Mouse (Mus musculus): ENCODE measurements at regions not wholly inside any gene's neighbourhood (a gene's known extent, or its start where the extent isn't known, plus 50 kb on each side); places are given as distances from the start of the nearest gene placed in this dataset.

DNA sequence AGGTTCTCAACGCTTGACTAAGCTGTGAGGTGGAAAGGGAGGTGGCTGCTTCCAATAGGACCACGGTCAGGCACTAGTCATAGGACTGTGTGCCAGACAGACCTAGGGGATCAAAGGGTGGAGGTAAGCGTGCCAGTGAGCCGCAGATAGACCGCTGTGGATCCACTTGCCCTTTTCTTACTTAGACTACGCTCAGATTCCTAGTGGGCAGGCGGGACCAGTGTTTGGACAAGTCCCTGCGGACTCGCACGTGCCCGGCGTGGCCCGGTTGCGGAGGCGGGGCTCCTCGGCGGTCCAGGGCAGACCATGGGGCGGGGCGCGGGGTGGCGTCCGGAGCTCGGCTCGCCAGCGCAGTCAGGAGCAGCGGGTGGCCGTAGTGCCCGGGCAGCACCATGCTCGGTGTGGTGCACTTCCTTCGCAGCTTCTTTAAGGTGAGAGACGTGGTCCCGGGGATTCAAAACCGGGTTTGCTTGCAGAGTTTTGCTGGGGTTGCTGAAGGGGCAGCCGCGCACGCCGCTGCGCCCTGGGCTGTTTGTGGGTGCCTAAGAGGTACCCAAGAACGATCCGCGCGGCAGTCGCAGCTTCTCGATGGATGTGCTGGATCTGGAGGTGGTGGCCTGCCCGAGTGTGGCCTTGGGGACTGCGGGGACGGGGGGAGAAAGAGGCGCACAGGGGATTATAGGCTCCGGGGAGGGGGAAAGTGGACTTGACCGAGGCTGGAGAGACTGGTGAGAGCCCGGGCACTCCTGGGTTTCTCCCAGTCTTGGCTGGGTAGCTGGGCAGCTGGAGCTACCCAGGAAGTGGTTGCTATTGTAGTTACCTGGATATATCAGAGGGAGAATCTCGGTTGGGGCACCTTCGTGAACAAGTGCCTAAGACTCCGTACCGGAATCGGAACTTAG lies 98.6 kb downstream of the Amer3 start:
- H3K9me3 ChIP-seq (ENCODE audit: control insufficient read depth, low read length): no peaks in the 10 kb centered on the region
- H3K4me3 ChIP-seq (ENCODE audit: low read length): peak overlapping the region; percentile 46
- no peak overlapping the region for H3K27ac ChIP-seq (ENCODE audit: low read length)
- peaks cover 29% of the 10 kb centered on the region for H3K27me3 ChIP-seq (ENCODE audit: control insufficient read depth, insufficient read depth, low read depth, low read length)
- peak overlapping the region; percentile 49 for H3K9ac ChIP-seq (ENCODE audit: low read length)
- H3K4me1 ChIP-seq (replicated peaks; ENCODE audit: control insufficient read depth, insufficient read depth, low read length): peaks cover 7% of the 10 kb centered on the region
- peak overlapping the region; percentile 84 for H3K4me2 ChIP-seq (ENCODE audit: low read depth, low read length)
- peak; percentile 91 for ATAC-seq (ENCODE audit: low read depth)
- under 1% methylated on average over 56 of the region's 56 CpGs for WGBS
- no peaks in the 10 kb centered on the region for H3K36me3 ChIP-seq (ENCODE audit: control insufficient read depth, insufficient read depth, low read length)

DNA sequence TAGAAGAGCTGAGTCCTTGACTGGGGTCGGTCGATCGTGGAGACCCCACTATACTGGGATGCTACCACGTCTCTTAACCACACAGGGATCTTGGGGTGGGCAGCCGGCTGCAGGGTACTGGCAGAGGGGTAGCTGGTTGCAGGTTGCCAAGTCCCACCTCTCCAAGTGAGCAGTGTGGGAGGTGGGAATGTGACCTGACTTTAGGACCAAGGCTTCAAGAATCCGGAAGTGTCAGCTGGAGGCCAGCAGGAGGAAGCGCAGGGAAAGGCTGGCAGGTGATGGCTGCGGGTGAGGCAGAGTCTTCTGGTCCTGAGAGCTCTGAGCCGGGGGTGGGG lies 99.2 kb downstream of the Amer3 start:
- no peaks in the 10 kb centered on the region for H3K36me3 ChIP-seq (ENCODE audit: control insufficient read depth, insufficient read depth, low read length)
- no peak for ATAC-seq (ENCODE audit: low read depth)
- peak overlapping the region; percentile 46 for H3K4me3 ChIP-seq (ENCODE audit: low read length)

DNA sequence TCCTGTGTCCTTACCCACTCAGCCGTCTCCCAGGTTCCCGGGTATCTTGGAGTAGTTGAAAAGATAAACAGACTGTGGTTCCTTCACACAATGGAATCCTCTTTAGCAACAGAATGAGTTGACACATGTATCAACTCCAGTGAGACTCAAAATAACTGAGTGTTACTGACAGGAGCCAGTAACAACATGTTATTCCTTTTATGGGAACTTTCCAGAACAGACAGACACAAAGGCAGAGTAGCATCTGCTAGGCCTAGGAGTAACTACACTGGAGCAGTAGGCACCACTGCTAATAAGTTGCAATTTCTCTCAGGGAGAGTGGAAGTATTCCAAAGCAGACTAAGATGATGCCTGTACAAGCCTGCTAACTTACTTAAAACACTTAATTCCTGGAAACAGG lies 107.1 kb downstream of the Amer3 start:
- no peak for ATAC-seq (ENCODE audit: low read depth)
- H3K4me3 ChIP-seq (ENCODE audit: low read length): no peak overlapping the region
- 15% methylated on average over 2 of the region's 2 CpGs for WGBS
- no peaks in the 10 kb centered on the region for H3K4me1 ChIP-seq (replicated peaks; ENCODE audit: control insufficient read depth, insufficient read depth, low read length)
- H3K4me2 ChIP-seq (ENCODE audit: low read depth, low read length): no peak overlapping the region
- H3K9me3 ChIP-seq (ENCODE audit: control insufficient read depth, low read length): no peaks in the 10 kb centered on the region
- H3K27ac ChIP-seq (ENCODE audit: low read length): no peak overlapping the region
- no peak overlapping the region for H3K9ac ChIP-seq (ENCODE audit: low read length)
- H3K27me3 ChIP-seq (ENCODE audit: control insufficient read depth, insufficient read depth, low read depth, low read length): no peaks in the 10 kb centered on the region
- no peaks in the 10 kb centered on the region for H3K36me3 ChIP-seq (ENCODE audit: control insufficient read depth, insufficient read depth, low read length)

More for the DNA sequence above, 99.2 kb downstream of the Amer3 start:
- Histone ChIP-seq H3K9me3 (ENCODE audit: control insufficient read depth, low read length) (no peaks in the 10 kb centered on the region), H3K4me1 (replicated peaks; ENCODE audit: control insufficient read depth, insufficient read depth, low read length) (peaks cover 7% of the 10 kb centered on the region), H3K27ac (ENCODE audit: low read length) (no peak overlapping the region), H3K4me2 (ENCODE audit: low read depth, low read length) (peak overlapping the region; percentile 84), H3K27me3 (ENCODE audit: control insufficient read depth, insufficient read depth, low read depth, low read length) (peaks cover 29% of the 10 kb centered on the region), H3K9ac (ENCODE audit: low read length) (no peak overlapping the region)
- WGBS: under 1% methylated on average over 9 of the region's 9 CpGs

DNA sequence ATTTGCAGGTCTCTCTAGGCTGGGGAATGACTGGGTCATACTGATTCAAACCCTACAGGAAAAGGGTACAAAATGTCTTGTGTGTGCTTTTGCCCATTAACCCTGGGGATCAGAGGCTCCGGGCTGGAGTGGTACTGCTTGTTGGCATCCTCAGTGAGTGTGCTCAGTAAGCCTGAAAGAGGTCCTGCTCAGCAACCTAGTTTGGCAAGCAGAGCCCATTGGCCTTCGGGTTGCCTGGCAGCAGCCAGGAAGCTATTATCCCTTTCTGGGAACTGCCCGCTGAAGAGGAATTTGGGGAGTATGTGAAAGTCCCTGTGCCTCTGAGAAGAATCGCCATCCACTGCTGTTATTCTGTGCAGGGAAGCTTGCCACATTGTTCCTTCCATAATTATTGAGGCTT lies 117.1 kb downstream of the Amer3 start:
- no peak for ATAC-seq (ENCODE audit: low read depth)
- no peaks in the 10 kb centered on the region for H3K36me3 ChIP-seq (ENCODE audit: control insufficient read depth, insufficient read depth, low read length)
- H3K9me3 ChIP-seq (ENCODE audit: control insufficient read depth, low read length): no peaks in the 10 kb centered on the region
- WGBS: 70% methylated on average over 4 of the region's 4 CpGs
- H3K4me1 ChIP-seq (replicated peaks; ENCODE audit: control insufficient read depth, insufficient read depth, low read length): no peaks in the 10 kb centered on the region
- no peaks in the 10 kb centered on the region for H3K27me3 ChIP-seq (ENCODE audit: control insufficient read depth, insufficient read depth, low read depth, low read length)
- H3K27ac ChIP-seq (ENCODE audit: low read length): no peak overlapping the region
- H3K9ac ChIP-seq (ENCODE audit: low read length): no peak overlapping the region
- H3K4me3 ChIP-seq (ENCODE audit: low read length): no peak overlapping the region
- H3K4me2 ChIP-seq (ENCODE audit: low read depth, low read length): no peak overlapping the region

DNA sequence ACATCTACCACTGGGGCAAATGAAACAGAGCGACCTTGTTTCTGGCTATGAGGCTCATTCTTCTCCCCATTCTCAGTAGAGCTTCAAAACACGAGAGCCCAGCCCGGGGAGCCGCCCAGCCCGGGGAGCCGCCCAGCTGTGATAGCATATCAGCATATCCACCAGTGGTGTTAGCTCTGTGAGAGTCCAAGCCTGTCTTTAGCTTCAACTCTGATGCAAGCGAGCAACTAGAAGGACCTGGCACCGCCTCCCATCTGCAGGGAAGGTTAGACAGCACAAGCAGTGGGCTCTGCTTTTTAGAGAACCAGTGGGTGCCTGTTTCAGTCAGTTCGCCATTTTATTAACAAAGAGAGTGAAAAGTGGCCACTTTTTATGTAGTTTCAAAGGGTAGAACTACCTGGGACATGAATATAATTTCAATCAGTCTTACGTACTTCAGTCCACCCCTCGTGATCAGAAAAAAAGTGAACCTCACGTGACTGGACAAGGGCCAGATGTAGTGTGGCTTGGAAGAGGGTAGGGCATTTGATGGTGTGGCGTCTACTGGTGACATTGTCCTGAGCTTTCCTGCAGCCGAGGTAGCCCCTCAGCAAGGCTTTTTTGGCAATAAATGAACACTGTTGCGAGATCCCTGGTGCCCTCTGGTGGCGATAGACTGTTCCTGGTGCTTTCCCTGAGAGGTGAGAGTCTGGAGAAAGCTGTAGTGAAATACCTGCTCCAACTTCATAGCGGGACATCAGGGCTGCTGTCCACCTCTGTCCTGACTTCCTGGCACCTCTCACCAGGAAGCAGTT lies 121.0 kb downstream of the Amer3 start:
- H3K27me3 ChIP-seq (ENCODE audit: control insufficient read depth, insufficient read depth, low read depth, low read length): no peaks in the 10 kb centered on the region
- H3K4me1 ChIP-seq (replicated peaks; ENCODE audit: control insufficient read depth, insufficient read depth, low read length): no peaks in the 10 kb centered on the region
- WGBS: 41% methylated on average over 17 of the region's 17 CpGs
- no peak overlapping the region for H3K27ac ChIP-seq (ENCODE audit: low read length)
- no peak overlapping the region for H3K4me3 ChIP-seq (ENCODE audit: low read length)
- no peak overlapping the region for H3K4me2 ChIP-seq (ENCODE audit: low read depth, low read length)
- H3K36me3 ChIP-seq (ENCODE audit: control insufficient read depth, insufficient read depth, low read length): no peaks in the 10 kb centered on the region
- H3K9me3 ChIP-seq (ENCODE audit: control insufficient read depth, low read length): no peaks in the 10 kb centered on the region
- ATAC-seq (ENCODE audit: low read depth): no peak
- H3K9ac ChIP-seq (ENCODE audit: low read length): no peak overlapping the region

DNA sequence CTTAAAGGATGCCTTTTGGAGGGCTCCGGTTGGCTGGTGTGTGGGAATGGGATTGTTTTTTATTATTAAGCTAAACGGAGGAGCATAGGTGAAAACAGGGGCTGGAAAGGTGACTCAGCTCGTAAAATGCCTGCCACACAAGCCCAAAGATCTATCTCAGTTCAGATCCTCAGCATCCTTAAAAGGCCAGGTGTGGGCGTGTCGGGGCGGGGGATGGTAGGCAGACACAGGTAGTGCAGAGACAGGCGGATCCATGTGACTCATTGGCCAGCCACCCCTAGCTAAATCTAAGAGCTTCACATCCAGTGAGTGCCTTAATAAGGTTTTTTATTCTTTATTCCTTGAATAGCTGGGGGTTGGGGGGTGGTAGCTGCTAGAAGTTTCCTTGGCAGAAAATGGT lies 122.0 kb downstream of the Amer3 start:
- H3K4me1 ChIP-seq (replicated peaks; ENCODE audit: control insufficient read depth, insufficient read depth, low read length): no peaks in the 10 kb centered on the region
- 76% methylated on average over 7 of the region's 7 CpGs for WGBS
- H3K4me3 ChIP-seq (ENCODE audit: low read length): no peak overlapping the region
- H3K27ac ChIP-seq (ENCODE audit: low read length): no peak overlapping the region
- H3K4me2 ChIP-seq (ENCODE audit: low read depth, low read length): no peak overlapping the region
- no peak overlapping the region for H3K9ac ChIP-seq (ENCODE audit: low read length)
- no peaks in the 10 kb centered on the region for H3K27me3 ChIP-seq (ENCODE audit: control insufficient read depth, insufficient read depth, low read depth, low read length)
- H3K36me3 ChIP-seq (ENCODE audit: control insufficient read depth, insufficient read depth, low read length): no peaks in the 10 kb centered on the region
- ATAC-seq (ENCODE audit: low read depth): no peak
- no peaks in the 10 kb centered on the region for H3K9me3 ChIP-seq (ENCODE audit: control insufficient read depth, low read length)

DNA sequence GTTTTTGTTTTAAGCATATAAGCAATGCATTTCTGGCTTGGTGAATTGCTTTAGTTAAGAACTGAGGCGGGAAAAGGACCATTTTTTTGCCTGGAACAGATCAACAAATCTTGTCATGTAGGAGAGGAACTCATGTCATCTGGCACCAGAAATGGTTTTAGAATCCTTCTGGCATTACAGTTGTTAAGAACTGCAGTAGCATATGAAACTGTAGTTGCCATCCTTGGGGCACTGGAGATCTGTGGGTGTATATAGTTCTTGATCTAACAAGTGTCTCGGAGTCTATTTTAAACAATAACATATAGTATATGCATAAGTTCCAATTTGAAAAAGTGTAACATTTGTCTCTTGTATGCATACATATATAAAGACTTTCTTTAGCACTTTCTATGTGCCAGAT lies 129.6 kb downstream of the Amer3 start:
- Histone ChIP-seq H3K4me3 (ENCODE audit: low read length) (no peak overlapping the region), H3K27ac (ENCODE audit: low read length) (no peak overlapping the region), H3K27me3 (ENCODE audit: control insufficient read depth, insufficient read depth, low read depth, low read length) (no peaks in the 10 kb centered on the region), H3K4me1 (replicated peaks; ENCODE audit: control insufficient read depth, insufficient read depth, low read length) (no peaks in the 10 kb centered on the region), H3K9me3 (ENCODE audit: control insufficient read depth, low read length) (no peaks in the 10 kb centered on the region), H3K4me2 (ENCODE audit: low read depth, low read length) (no peak overlapping the region), H3K36me3 (ENCODE audit: control insufficient read depth, insufficient read depth, low read length) (no peaks in the 10 kb centered on the region), H3K9ac (ENCODE audit: low read length) (no peak overlapping the region)
- ATAC-seq (ENCODE audit: low read depth): no peak
- whole genome bisulfite sequencing: 74% methylated on average over 2 of the region's 2 CpGs

DNA sequence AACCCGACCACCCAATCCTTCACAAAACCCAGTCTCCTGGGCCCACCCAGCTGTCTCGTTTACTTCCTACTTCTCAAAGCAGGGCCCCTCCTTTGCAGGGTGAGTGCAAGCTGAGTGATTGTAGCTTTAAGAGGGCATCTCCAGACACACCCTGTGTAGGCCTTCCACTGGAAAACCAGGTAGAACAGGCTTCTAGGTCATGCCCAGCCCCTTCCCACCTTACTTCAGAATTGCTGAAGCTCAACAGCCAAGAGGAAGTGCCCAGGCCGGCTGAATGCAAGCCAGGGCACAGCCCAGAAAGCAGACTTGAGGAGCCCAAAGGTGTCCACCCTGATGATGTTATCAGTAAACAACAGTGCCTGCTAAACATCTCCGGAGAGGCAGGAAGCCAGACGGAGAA lies 120.2 kb downstream of the Fam168b start:
- Histone ChIP-seq H3K27ac (ENCODE audit: low read length) (no peak overlapping the region), H3K9me3 (ENCODE audit: control insufficient read depth, low read length) (no peaks in the 10 kb centered on the region), H3K27me3 (ENCODE audit: control insufficient read depth, insufficient read depth, low read depth, low read length) (no peaks in the 10 kb centered on the region), H3K4me2 (ENCODE audit: low read depth, low read length) (no peak overlapping the region), H3K36me3 (ENCODE audit: control insufficient read depth, insufficient read depth, low read length) (no peaks in the 10 kb centered on the region), H3K9ac (ENCODE audit: low read length) (no peak overlapping the region), H3K4me1 (replicated peaks; ENCODE audit: control insufficient read depth, insufficient read depth, low read length) (no peaks in the 10 kb centered on the region), H3K4me3 (ENCODE audit: low read length) (no peak overlapping the region)
- 39% methylated on average over 5 of the region's 5 CpGs for WGBS
- peak; percentile 71 for ATAC-seq (ENCODE audit: low read depth)

DNA sequence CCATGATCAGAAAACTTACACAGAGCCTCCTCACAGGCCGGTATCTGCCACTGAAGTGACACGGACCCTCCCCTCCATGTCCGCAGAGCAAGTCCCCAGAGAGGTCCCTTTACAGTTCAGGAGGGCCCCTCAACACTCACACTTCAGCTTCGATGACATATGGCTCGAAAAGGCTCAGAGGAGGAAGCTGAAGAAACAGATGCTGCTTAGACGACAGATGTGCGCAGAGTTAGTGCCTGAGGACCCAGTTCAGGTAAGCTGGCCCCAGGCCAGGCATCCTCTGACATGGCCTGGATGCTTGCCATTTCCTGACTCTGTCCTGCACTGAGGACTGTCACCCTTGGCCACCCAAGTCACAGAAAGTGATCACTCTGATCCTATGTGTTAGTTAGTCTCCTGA lies 110.7 kb downstream of the Fam168b start:
- WGBS: 46% methylated on average over 7 of the region's 7 CpGs

More for the DNA sequence above, 110.7 kb downstream of the Fam168b start:
- no peaks in the 10 kb centered on the region for H3K9me3 ChIP-seq (ENCODE audit: control insufficient read depth, low read length)
- H3K27me3 ChIP-seq (ENCODE audit: control insufficient read depth, insufficient read depth, low read depth, low read length): no peaks in the 10 kb centered on the region
- H3K27ac ChIP-seq (ENCODE audit: low read length): no peak overlapping the region
- H3K36me3 ChIP-seq (ENCODE audit: control insufficient read depth, insufficient read depth, low read length): no peaks in the 10 kb centered on the region
- no peak overlapping the region for H3K4me2 ChIP-seq (ENCODE audit: low read depth, low read length)
- no peak for ATAC-seq (ENCODE audit: low read depth)
- H3K9ac ChIP-seq (ENCODE audit: low read length): no peak overlapping the region
- no peak overlapping the region for H3K4me3 ChIP-seq (ENCODE audit: low read length)
- H3K4me1 ChIP-seq (replicated peaks; ENCODE audit: control insufficient read depth, insufficient read depth, low read length): no peaks in the 10 kb centered on the region

Measured in lung, embryonic 16.5 days (tissue).